Mouse (Mus musculus) thymus, adult 18-20 months (tissue): ENCODE measurements around the gene Chil3.
"Not testable (repeated sequence)": the region's sequence is repeated elsewhere in the genome, so short reads cannot be mapped to it uniquely, and the experiment has no call there.

ENCODE experiments used
- DNase-seq, 2 experiments: peaks; one replicate each; pipeline ENCODE4 v3.0.0; 2022; ENCODE audit warnings: mixed read lengths in 2 of 2

Gene Chil3

GRCm38 (mm10) chr3:106167464-106167863 lies at the start of gene Chil3:
TSS of gene Chil3 (minus strand) at chr3:106167564.
- no peak for DNase-seq

GRCm38 (mm10) chr3:106198030-106198429 lies 30.7 kb upstream of the Chil3 start:
- not testable (repeated sequence) for DNase-seq

DNA sequence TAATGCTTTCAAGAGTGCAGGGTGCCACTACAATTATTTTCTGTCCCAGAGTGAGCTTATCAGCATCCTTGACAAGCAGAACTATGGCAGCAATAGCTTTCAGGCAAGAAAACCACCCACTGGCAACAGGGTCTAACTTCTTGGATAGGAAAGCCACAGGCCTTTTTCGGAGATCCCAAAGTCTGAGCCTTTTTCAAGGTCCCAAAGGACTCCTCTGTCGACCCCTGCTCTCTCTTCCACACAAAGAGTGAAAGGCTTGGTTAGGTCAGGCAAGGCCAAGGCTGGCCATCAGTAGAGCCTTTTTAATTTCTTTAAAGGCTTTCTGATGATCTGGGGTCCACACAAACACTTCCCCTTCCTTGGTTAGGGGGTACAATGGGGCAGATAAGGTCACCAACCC lies 29.9 kb upstream of the Chil3 start:
- not testable (repeated sequence) for DNase-seq

GRCm38 (mm10) chr3:106196276-106196675 lies 28.9 kb upstream of the Chil3 start:
- DNase-seq: no peak

GRCm38 (mm10) chr3:106195486-106195885 lies 28.1 kb upstream of the Chil3 start:
- DNase-seq: no peak

- no peak for DNase-seq
Observed at GRCm38 (mm10) chr3:106187991-106188390, 20.6 kb upstream of the Chil3 start.

DNA sequence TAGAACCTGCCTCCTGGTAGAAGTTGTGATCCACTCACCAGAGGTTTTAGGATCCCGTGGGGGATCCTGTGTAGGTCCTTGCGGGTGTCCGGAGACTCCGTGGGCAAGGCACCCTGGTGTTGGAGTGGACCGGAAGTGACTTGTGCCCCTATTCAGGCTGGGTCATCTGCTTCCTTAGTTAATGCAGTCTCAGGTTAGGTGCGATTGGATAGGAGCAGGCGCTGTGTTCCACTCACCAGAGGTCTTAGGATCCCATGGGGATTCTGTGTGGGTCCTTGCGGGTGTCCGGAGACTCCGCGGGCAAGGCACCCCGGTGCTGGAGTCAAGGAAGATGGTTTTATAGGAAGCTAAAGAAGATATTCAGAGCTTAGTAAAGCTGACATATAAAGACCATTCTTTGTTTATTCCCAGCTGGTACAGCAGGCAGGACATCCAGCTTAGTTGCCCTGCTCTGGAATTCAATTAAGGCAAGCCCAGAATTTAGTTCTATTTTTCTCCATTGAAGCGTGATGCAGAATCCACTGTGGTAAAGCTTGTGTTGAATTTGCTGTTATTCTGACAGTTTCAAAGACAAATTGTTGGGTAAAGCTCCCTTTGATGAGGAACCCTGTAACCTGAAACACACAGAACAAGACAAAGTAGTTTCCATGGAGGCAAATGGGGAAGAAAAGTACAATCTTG lies 10.3 kb upstream of the Chil3 start:
- no peak for DNase-seq

DNA sequence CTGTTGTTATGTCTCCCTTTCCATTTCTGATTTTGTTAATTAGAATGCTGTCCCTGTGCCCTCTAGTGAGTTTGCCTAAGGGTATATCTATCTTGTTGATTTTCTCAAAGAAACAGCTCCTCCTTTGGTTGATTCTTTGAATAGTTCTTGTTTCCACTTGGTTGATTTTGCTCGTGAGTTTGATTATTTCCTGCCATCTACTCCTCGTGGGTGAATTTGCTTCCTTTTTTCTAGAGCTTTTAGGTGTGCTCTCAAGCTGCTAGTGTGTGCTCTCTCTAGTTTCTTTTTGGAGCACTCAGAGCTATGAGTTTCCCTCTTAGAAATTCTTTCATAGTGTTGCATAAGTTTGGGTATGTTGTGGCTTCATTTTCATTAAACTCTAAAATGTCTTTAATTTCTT lies 7.6 kb upstream of the Chil3 start:
- DNase-seq: not testable (repeated sequence)

GRCm38 (mm10) chr3:106172506-106172905 lies 5.1 kb upstream of the Chil3 start:
- DNase-seq: not testable (repeated sequence)

GRCm38 (mm10) chr3:106171135-106171731 lies 3.9 kb upstream of the Chil3 start:
- no peak for DNase-seq

DNA sequence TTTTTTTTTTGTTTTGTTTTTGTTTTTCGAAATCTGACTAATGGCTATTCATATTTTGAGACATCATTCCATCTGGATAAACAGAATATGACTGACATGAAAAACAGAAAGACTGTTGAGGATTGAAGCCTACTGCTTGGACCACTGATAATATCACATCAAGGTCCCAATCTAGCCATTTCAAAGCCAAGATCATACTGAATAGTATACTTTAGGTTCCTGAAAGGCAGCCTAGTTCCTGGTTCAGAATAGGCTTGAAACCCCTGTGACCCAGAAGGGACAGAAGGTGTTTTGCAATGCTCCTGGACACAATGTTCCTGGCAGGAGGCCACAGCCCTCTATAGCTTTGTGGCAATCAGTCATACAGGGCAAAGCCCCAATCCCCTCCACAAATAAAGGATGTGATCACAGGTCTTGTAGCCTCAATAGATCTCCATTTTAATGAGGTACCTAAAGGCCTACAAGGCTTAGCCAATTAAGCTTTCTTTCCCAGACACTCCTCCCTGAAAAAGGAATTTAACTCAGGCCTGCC lies 3.2 kb upstream of the Chil3 start:
- no peak for DNase-seq

GRCm38 (mm10) chr3:106154413-106154812 lies 13.0 kb downstream of the Chil3 start:
- no peak for DNase-seq

DNA sequence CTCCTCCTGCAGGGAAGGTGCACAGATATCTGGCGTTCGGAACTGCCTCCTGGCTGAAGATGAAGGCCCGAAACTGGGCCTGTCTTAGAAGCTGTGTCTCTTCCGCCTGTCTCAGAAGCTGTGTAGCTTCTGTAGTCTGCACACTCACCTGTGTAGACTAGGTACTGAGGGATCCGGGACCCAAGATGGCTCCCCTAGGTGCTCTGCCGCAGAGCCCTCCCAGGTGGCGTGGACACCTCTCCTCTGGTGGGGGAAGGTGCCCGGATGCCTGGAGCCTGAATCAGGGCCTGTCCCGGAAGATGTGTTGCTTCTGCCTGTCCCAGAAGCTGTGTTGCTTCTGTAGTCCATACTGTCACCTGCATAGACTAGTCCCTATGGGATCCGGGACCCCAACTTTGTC lies 23.3 kb downstream of the Chil3 start:
- DNase-seq: no peak

DNA sequence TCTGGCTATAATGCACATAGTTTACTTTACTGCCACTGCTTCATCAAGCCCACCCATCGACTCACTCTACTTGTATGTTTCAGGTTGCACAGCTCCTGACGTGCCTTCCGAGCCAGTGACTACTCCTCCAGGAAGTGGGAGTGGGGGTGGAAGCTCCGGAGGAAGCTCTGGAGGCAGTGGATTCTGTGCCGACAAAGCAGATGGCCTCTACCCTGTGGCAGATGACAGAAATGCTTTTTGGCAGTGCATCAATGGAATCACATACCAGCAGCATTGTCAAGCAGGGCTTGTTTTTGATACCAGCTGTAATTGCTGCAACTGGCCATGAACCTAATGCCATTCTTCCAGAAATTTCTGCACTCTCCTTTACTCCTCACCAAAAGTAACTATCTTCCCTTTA lies 35.7 kb downstream of the Chil3 start:
- no peak for DNase-seq

DNA sequence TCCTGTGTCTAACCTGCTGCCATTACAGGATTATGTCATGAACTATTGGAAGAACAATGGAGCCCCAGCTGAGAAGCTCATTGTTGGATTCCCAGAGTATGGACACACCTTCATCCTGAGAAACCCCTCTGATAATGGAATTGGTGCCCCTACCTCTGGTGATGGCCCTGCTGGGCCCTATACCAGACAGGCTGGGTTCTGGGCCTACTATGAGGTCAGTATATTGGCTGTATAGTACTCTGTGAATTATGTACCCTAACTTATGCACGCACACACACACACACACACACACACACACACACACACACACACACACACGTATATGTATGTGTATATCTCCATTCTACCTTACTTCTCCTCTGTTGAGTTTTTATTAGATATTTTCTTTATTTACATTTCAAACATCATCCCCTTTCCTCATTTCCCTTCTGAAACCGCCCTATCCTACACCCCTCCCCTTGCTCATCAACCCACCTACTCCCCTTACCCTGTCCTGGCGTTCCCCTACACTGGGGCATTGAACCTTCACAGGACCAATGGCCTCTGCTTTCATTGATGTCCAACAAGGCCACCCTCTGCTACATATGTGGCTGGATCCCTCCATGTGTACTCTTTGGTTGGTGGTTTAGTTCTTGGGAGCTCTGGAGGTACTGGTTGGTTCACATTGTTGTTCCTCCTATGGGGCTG lies 38.4 kb downstream of the Chil3 start:
- DNase-seq: no peak

DNA sequence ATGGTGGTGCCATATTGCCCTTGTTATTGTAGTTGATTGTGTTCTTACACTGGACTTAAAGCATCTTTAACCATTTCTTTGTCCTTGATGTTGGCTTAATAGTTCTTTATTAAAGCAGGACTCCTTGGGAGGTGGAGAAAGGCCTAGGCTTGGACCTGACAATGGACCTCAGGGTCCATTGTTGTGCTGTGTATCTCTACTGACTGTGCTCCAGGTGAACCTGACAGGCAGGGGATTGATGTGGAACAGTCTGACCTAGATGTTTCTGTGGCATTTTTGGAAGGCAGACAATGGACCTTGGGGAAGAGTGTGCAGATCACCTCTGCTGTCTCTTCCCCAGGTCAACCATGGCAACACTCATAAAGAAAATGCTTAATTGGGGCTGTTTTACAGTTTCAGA lies 40.4 kb downstream of the Chil3 start:
- no peak for DNase-seq

DNA sequence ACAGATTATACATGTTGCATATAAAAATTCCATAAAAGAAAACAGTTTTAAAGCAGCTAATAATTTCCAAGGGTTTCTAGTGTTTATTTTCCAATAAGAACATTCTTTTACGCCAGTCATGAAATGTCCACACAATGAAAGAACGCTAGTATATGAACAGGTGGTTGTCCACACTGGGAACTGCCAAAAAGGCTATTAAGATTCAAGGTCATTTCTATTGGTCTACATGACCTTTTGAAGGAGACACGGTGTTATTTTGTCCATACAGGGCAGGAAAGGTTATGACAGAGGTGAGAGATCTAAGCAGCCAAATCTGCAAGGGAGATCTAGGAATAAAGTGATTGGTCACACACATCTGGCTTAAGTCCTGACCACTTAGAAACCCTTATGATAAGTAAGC lies 54.4 kb downstream of the Chil3 start, which contains the start of gene Chia1:
Gene Chia1, plus strand, starts transcription at position 301 of the 400 bp plus-strand sequence.
- no peak for DNase-seq
